Mouse (Mus musculus) urinary bladder, adult 18-20 months (tissue): ENCODE data around the gene Emsy.

Source experiments
- DNase-seq, 2 experiments: peaks; one replicate each; pipeline ENCODE4 v3.0.0; 2022; ENCODE audit warnings: low spot score in 2 of 2, mixed read lengths in 2 of 2

Gene Emsy

DNA sequence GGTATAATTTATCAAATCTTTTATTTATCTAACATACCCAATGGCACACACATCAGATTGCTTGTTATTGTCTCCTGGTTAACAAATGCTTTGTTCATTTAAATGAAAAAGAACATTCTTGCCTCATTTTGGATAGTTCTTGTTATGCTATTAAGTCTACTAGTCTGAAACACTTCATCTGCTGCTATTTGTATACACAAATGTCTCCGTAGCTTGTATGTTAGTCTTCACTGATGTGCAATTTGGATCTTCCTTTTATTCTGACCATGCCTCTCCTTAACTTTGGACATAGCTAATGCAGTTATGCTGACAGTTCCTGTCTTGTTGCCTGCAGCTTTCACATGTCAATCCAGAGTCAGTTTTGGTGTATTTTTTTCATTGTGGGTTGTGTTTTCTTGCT, 79.1 kb downstream of the Emsy start:
- no peak for DNase-seq

DNA sequence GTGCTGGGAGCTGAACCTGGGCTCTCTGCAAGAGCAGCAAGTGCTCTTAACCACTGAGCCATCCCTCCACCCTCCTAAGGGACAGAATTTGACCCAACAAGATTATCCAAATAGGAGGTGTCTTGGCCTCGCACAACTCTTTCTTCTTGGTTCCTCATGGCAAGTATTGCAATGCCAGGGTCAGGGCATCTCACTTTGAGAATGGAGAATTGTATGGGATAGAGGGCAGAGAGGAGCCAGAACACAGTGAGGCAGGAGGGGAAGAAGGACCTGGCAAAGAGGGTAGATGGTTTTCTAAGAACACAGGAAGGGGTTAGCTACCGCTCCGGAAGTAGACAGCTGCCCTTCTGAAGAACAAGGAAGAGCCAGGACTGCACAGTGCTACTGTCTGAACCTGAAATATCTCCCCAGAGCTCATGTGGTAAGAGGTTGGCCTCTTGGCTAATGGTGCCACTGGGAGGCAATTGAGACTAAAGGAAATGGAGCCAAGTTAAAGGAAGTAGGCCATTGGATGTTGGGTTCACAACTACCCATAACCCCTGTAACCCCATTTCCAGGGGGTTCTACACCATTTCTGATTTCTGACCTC, 80.8 kb downstream of the Emsy start:
- DNase-seq, result no peak

DNA sequence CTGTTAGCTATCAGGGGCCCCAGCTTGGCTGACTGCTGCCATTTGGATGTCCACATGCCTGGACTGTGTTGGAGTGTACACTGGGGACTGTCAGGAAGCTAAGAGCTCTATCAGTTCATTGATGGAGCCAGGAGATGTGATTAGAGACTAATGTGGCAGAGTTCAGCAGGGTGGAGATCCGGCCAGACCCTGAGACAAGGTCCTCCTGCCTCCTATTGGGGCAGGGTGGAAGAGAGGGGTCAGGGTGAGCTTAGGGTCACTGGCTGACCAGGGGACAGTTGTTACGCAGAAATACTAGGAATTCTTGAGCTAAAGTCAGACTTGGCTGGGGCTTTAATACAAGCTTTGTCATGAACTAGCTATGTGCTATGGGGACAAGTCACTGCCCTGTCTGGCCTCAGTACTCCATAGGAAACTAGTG, 81.8 kb downstream of the Emsy start:
- no peak for DNase-seq

DNA sequence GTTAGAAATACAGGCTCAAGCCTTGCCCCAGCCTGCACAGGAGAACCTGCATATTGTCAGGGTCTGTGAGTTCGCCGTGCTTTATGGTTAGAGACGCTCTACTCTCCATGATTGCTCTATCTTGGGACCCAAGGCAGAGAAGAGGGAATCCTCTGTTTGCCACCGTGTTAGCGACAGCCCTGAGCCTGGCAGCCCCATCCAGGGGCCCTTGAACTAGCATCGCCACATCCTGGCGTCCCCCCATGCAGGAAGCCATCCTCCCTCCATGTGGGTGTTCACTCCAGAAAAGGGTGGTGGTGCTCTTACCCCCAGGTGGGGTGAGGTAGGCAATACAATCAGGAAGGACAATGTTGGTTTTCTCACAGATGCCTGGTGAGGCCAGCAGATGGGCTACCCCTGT, 82.3 kb downstream of the Emsy start:
- DNase-seq, result no peak

DNA sequence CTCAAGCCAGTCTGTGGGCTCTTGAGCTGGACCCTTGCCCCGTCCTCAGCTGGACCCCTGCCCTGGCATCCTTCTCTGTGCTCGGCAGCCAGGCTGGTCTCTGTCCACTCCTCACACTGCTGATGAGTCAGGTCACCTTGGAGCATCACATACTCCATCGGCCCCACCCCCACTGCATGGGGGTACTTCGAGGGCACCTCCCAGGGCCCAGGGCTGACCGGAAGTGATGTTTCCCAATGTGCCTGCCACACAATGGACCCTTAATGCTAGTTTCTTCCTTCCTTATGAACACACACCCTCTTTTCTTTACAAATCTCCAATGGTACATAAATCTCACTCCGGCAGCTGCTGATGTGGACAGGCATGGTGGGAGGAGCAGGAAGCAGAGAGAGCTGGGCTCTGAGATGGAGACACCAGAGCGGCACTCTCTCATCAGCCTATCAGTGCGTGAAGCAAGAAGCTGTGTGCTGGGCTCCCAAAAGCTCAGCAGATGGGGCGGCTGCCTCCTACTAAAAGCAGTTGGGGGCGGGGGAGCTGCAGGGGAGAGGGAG, 83.3 kb downstream of the Emsy start:
- DNase-seq, result no peak

DNA sequence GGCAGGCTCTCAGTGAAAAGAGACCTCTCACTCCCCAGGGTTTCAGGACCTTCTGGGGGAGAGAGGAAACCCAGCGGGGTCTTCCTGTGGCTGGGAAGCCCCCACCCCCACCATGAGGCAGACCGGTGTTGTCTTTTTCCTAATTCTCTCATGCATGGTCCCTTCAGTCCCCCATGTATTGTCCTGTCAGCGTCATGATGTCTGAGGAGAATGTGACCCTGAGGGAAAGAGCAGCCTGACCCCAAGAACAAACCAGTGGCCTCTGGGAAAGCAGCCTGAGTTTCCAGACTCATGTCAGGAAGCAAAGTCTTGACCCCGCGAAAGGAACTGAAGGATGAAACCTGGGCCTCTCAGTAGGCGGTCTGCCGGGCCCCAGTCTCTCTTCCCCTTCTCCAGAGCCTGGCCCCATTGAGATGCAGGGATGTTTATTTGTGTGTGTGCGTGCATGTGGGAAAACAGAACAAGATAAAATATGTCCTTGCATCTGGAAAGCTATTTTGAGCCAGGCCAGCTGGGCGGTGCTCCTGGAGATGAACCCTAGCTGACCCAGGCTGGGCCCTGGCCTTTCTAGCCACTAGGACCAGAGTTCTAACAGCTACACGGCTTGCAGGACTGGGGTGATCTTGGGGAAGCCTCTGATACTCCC, 84.2 kb downstream of the Emsy start:
- DNase-seq, result peak in 1 of 2 experiments; percentile 13

DNA sequence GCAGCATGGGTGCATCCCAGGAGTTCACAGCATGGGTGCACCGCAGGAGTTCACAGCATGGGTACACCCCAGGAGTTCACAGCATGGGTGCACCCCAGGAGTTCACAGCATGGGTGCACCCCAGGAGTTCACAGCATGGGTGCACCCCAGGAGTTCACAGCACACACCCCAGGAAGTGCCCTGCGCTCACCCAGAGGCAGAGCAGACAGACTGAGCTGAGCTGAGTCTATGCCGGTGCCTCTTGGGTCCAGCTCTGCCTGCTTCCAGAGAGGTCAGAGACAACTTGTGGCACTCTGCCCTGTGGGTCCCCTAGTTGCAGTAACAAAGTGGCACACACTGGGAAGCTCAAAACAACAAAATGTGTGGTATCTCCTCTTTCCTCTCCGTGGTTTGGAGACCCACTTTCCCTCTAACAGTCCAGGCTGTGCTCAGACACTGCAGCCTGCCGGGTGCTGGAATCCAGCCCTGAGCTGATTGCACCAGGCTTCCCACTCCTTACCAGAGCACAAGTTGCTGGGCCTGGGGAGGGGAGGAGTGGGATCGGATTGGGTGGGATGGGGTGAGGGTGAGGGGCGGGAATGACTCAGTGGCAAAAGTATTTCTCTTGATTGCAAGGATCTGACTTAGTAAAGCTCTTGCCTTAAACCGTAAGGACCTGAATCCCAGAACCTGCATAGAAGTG, 85.6 kb downstream of the Emsy start:
- no peak for DNase-seq

DNA sequence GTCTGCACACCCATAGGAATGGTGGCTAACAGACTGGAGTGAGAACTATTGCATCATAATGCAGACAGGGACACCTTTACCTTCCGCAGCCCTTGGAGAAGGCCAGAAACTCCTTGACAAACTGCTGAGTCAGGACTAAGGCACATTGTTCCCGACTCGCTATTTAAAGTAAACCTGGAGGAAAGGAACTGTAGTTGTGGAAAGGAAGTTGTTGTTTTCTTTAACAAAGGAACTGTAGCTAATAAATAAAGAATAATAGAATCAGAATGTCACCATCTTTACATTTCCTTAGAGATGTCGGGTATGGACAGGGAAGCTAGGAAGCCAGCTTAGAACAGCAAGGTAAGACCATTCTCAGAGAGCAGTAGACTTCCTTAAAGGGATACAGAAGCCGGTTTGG, 89.5 kb downstream of the Emsy start:
- no peak for DNase-seq

DNA sequence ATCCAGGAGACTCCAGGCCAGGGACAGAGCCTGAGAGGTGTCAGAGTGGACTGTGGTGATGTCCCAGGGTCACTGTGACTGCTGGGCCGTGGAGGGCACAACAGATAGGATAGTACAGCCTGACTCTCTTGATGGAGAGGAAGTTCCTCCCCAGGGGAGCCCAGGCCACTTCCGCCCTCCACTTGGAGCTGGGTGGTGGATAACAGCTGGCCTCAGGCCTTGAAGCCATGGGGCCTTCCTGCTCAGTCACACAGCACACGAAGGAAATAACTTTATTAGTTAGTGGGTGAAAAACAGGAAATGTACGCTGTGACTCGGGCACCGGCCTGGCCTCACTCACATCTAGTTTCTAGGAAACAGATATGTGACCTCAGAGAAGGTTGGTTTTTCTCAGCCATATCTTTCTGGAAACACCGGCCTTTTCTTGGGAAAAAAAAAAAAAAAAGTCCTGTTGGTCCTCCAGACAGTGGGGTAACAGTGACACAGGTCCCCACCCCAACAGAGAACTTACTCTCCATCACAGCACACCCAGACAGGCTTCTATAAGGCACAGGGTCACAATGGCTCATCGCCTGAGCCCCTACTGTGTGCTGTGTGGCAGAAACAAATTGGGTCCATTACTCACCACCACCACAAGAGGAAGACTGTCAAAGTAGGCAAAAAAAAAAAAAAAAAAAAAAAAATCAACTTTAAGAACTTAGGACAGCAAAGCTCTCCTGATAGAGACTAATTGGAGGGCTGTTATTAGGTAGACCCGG, 91.8 kb downstream of the Emsy start:
- DNase-seq, result no peak

DNA sequence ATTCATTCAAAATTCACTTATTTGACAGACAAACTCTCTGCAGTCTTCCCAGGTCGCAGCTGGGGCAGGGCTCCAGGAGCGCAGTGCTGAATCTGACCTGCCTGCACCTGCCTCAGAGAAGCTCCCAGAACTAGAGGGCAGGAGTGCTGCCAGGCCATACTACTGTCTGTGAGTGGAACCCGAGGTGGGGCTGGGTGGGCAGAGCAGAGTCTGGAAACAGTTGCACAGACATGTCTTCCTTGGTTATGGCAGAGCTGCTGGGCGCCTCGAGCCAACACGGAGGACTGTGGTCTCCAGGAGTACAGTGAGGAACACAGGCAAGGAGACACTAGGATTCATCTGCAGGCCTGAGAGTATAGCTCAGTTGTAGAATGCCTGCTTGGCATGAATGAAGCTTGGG, 92.6 kb downstream of the Emsy start:
- no peak for DNase-seq

DNA sequence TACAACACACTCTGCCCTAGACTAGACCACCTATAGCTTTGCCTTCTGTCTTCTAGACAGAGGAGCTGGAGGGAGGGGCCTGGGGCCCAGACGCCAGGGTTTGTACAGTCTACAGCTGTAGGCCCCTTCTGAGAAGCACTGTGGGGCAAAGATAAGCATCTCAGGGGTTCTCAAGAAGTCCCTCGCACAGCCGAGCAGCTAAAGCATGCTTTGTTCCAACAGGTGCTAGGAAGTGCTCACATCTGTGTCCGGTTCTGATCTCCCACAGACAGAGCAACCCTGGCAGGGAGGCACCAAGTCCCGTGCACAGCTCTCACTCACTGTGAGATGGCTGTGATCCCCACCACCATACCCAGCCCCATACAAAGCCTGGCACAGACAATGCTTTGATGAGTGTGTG, 93.6 kb downstream of the Emsy start:
- no peak for DNase-seq

DNA sequence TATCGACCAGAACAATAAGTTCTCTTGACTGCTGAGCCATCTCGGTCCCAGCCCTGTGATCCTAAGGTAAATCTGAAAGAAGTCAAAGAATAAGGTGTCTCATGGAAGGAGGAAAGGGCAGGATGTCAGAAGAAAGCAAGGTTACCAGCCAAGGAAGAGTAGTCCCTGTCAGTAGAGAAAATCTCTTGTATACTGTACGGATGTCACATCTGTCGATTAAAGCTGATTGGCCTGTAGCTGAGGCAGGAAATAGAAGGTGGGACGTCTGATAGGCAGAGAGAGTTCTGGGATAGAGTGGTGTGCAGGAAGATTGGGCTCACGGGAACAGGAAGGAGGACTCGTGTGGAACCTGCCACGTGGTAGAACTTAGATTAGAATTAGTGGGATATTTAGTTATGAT, 94.4 kb downstream of the Emsy start:
- DNase-seq, result no peak

DNA sequence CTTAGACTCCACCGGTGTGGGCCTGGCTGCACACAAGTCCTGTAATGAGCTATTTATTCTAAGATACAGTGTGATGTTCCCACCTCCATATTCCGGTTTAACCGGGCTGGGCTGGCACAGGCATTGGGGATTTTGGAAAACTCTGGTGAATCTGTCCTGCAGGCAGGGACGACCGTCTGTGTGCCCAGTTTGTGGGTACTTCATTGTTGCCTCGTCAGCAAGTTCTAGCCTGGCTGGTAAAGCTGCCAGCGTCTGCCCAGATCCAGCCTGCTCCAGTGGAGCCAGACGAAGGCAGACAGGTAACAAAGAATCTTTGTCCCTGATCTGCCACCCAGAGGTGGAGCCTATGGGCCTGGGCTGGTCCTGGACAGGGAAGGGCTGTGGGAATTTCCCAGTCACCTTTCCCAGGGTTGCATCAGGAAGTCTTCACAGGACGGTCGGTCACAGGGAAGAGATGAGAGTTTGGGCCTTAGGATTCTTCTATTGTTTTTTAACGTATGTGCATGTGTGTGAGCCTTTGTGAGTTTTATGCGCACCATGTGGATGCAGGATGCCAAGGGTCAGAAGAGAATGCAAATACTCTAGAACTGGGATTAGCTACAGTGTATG, 94.9 kb downstream of the Emsy start:
- DNase-seq, result no peak

DNA sequence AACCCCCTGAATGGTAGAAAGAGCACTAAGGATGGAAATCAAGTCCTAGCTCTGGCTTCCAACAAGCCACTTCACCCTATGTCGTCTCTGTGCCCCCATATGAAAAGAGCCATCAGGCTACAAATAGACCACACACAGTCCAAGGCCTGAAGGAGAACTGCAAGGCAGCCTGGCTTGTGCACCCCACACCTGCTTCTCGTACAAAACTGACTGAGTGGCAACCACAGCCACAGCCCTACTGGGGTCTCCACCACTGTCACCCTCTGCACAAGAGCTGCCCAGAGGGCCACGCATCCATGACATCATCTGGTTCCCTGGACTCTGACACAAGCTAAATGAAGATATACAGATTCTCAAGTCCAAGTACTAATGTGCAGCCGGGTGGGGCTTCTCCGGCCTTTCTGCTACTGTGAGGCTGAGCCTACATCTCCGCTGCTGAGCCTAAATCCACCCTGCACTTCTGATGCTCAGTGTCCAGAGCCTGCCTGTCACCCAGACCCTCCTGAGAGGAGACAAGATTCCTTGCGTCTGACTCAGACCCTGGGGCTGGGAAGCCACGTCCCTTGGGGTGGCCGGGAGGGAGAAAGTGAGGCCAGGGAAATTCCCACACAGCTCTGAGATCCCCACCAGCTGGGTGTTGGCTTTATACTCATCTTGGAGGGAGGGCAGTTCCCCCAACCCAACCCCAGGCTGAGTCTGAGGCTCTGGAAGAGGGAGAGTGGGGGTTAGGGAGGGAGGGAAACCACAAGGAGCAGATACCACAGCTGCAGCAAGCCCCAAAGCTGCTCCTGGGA, 98.3 kb downstream of the Emsy start:
- no peak for DNase-seq

DNA sequence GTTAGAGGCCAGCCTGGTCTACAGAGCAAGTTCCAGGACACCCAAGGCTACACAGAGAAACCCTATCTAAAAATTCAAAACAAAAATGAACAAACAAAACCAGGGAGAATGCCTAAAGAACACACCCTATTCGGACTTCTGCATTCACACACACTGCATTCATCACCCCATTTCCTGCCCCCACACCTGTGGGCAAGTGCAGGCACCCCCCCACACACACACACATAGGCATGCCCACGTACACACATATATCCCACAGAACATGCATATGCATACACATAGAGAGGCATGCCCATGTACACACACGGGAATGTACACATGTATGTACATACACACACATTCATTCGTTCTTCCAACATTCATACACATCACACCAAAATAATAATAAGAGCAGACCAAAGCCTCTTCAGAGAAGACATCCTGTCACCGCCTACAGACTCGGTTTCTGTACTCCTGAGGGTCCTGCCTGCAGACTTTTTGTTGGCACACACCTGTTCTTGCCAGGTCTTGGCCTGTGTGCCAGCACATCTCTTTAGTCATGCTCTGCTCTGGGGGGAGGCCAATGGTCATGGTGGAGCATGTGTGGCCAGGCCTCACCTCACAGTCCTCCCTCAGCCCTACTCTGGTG, 99.7 kb downstream of the Emsy start:
- DNase-seq, result no peak

DNA sequence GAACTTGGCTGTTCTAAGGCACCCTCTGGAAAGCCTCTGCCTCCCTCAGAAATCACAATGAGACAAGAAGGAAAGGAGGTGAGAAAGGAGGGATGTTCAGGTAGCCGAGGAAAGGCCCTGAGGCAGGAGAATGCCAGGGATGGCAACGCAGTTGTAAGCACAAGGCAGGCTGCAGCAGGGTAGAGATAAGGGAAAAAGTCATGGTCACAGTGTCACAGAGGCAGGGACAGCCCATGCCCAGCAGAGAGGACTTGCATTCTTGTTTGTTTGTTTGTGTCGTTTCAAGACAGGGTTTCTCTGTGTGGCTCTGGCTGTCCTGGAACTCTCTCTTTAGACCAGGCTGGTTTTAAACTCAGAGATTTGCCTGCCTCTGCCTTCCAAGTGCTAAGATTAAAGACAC, 105.5 kb downstream of the Emsy start:
- DNase-seq, result no peak

DNA sequence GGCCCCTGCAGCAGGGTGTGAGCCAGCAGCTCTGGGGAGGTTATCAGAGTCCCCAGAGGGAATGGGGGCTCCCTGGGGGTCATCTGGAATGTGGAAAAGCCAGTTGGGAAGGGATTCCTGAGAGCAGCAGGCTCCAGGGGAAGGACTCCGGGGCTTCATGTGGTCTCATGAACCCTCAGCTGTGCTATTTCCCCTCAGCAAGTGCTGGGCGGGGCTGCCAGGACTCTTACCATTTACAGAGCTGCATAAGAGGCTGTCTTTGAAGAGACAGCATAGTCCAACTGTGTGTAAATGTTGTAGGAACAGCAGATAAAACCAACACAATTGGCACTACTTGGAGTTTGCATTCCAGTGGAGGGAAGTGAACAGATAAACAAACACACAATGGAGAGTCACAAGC, 106.0 kb downstream of the Emsy start:
- no peak for DNase-seq

DNA sequence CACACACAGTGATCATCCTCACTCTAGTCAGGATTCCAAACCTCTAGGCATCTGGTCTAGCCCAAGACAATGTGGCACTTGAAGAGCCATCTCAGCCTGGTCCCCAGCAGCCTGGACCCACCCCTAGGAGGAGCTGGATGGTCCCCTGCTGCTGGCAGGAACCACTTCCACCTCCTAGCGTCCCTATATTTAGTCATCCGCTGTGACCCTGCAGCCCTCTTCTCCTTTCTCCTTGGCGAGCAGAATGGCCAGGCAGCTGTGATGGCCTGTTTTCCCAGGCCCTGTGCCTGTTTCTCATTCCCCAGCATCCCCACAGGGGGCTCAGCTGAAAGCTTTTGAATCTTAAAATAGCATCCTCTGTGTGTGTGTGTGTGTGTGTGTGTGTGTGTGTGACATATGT, 107.7 kb downstream of the Emsy start:
- DNase-seq, result no peak

DNA sequence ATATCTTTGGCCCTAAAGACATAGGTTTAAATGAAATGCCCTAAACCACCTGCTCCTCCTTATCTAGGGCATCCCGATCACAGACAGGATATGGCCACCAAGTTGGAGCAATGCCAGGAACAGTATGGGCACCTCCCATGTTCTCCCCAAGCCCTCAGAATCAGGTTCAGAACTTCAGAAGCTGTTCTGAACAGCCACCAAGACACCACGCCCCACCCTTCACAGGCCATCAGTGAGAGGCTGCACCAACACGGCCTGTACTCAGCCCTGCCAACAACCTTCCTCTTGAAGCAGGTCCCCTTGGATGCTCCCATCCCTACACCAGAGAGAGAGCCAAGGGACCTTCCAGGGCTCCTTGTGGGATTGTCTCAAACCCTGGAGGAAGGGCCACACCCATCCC, 112.0 kb downstream of the Emsy start:
- DNase-seq, result no peak

DNA sequence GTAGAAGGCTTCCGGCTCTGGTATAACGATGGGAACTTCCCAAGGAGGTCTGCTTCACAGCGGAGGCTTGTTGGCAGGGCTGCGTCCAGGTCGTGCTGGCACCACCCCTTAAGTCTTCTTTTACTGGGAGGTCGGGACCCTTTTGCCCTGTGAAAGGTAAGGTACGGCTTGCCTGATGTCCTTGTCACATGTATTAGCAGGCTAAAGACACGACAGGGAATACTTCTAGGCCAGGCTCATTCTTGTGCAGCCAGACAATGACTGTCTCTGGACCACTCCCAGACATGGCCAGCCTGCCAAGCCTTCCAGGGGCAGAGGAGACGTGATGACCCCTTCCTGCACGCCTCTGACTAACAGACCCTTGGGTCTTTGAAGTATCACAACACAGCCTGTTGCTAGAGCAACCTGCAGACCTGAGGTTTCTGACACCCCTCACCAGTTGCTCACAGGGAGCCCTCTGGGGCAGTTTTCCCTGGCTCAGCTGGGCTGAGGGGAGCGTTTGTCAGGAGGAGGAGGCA, 112.7 kb downstream of the Emsy start:
- DNase-seq, result no peak
